Mouse (Mus musculus): ENCODE results near the gene Fbxl20.
A peak's percentile ranks its signal among the peaks of the same experiment; 100 is the strongest.
"Not testable (repeated sequence)": the region's sequence is repeated elsewhere in the genome, so short reads cannot be mapped to it uniquely, and the experiment has no call there.

The Fbxl20 gene

DNA sequence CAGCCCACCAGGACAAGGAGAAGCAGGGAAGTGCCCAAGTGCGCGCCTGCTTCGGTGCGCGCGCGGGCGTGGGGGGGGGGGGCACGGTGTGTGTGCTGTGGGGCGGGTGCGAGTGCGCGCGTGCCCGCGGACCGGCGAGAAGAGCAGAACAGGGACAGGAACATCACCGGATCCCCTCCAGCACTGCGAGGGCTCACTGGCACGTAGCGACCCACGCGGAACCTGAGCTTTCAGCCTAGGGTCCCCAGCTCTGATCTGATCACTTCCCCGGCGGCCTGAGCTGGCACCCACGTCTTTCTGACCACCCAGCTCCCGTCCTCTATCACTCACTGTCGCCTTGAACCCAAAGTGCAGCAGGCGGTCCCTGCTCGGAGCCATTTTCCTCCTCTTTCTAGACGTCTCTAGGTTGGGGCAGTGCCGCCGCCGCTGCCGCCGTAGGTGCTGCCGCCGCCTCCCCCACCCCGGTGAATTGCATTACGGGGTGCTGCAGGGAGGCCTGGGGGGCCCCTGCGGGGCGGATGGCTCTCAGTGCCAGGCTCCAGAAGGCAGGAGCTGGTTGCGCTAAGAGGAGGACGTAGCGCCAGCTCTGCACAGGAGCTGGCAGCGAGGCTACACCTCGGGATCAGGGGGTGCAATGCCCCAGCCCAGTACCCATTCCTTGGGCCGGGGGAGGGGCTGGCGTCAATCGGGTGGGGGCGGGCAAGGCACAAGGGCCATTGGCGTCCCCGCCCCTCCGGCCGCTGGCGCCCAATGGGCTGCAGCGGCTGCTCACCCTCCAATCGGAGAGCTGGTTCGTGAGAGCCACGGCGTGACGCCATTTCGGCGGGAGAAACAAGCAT is at the start of gene Fbxl20:
Fbxl20 (minus strand) TSS at position 618 of the 839 bp plus-strand sequence.
- peak; percentile 95 to 98 for DNase-seq

DNA sequence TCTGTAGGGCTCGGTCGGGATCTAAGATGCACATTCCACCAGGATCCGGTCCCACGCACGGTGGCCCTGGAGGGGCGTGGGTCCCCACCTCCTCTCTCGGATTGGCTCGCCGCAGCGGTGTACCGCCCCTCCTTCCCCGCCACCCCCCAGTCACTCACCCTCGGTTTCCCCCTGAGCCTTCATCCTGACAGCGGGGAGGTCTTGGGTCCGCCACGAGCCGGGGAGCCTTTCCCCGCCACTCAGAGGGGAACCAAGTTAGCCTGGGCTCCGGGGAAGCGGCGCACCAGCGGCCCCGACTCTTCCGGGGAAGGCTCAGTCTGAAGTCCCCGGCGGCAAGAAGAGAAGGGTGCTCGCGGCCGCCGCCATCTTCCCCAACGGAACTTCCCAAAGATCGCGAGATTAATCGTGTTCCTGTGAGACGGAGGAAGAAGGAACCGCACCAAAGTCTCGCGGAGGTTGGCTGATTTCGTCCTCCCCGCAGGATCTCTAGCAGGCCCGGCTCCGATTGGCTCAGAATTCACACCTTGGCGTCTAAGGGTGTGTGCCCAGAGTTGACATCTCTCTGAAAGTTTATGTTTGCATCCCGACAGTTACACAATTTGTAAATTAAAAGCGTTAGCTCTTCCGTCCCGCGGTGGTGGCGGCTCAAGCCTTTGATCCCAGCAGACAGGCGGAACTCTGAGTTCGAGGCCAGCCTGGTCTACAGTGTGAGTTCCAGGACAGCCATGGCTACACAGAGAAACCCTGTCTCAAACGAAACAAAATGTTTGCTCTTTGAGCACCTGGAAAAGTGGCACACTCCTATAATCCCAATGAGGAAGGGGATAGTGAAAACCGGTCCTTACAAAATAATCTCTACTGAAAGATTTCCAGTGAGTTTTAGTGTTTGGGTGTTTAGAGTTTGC is 43.0 kb upstream of the Fbxl20 start, which contains the start of gene Med1:
Med1 (minus strand) TSS at position 393 of the 905 bp plus-strand sequence.
- DNase-seq: peak; percentile 95 to 98

DNA sequence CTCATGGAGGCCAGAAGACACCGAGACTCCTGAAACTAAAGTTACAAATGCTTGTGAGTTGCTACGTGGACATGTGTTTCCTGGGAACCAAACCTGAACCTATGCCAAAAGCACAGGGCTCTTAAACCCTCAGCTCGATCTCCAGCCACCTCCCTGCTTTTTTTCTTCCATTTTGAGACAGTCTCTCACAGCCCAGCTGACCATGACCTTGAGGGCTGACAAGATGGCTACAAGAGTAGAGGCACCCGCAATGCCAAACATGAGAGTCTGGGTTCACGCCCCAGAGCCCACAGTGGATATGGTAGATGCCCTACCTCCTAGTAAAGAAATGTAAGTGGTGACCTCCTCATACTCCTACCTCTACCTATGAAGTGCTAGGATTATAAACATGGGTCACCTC is 40.6 kb upstream of the Fbxl20 start:
- no peak for DNase-seq

DNA sequence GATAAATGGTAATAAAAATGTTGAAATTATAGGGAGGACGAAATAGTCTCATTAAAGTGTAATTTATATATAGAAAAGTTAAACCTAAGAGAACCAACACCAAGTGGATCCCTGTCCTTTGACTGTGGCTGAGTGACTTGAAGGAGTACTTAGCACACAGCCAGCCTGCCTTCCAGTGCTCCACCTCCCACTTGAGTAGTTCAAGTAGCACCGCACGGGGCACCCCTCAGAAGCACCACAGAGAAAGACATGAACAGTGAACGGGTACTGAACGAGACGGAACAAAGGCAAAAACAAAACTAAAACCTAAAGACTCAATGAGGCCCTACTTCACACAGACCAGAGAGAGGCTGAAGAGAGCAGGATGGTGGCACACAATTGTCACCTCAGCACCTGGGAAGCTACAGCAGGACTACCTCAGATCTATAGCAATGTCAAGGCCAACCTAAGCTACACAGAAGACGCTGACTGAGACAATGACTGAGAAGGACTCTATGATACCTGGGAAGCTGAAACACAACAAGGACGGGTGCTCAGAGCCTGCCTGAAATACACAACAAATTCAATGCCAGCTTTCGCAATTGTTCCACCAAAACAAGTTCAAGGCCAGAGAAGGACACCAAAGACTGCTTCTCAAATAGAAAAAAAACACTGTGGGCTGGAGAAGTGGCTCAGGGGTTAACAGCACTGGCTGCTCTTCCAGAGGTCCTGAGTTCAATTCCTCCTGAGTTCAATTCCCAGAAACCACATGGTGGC is 37.6 kb upstream of the Fbxl20 start:
- no peak for DNase-seq

DNA sequence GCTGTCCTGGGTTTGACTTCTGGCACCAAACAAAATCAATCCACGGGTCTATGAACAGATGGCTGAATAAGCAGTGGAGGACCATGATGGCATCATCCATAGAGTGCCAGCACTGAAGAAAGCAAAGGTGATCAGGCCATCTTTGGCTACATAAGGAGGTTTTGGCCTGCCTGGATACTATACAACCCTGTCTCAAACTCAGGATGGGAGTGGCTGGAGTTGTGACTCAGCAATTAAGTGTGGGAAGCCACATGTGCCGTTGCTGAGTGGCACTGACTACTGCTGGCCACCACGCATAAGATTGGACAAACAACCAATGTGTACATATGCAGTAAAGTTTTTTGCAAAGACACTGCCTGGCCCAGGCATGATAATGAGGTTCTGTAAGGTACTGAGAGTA is 31.9 kb upstream of the Fbxl20 start:
- DNase-seq: not testable (repeated sequence)

DNA sequence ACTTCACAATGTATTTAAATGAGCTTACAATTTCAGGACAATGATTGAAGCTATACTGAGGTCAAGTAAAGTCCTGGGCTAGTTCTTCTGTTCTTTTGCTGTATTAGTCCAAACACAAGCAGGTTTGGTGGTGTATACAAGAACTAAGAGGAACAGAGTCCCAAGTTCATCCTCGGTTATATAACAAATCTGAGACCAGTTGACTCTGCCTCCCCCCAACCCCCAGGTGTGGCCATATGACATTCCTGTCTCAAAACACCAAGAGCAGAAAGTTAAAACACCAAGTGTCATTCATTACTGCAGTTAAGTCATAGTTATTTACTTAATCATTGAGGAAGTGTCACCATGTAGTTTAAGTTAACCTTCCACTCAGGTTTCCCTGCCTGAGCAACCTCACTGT is 18.2 kb upstream of the Fbxl20 start:
- DNase-seq: peak in 1 of 2 experiments; percentile 58

DNA sequence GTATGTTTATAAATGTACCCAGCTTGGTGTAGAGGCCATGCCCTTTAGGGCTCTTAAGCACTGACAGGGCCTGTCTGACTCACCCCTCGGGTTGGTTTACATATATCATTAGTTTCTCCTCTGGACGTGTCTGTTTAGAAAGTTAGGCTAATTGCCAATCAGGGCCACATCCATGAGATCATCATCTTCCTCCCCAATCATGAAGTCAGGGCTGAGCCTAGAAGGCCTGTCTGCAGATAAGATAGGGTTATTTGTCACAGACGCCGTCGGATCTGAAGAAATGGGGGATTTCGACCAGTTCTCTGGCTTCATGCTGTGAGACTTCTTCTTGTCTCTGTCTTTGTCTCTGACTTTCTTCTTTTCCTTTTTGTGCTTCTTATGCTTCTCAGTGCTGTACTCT is 4.9 kb upstream of the Fbxl20 start:
- no peak for DNase-seq

DNA sequence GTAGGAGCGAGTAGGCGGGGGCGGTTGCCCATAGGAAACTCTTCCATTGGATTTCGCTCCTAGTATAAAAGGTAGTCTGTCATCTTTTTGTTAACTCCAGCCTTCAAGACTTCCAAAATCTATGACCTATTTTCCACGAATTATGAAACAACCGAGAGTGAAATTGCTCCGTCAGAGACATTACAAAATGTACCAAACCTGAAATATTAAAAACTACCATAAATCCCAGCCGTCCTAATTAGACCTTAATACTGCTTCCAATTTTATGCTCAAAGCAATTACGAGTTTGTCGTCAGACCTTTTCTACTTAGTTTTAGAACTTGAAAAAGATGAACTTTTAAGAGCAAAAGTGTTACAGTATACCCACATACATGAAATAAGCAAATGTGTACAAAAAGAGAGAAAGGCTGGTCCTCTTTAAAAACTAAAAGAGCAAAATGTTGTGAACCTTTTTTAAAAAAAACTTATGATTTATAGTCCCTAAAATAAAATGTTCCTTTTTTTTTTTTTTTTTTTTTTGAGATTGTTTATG is 488 bp upstream of the Fbxl20 start:
- no peak for DNase-seq

DNA sequence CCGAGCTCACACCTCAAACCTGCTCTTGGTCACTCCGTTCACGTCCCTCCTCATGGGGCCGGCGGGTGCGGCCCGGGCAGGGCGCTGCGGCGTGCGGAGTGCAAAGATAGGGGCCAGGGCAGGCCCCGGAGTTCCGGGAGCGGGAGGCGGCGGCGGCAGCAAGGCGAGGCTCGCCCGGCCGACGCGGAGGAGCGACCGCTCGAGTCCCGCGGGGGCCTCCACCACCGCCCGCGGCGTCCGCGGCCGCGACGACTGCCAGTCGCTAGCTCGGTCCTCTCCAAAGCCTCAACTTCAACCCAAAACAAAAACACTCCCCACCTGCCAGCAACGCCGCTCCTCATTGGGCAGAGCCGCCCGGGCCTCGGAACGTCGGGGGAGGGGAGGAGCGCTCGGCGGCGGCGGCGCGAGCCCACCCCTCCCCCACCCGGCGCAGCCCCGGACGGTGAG is 876 bp downstream of the Fbxl20 start:
- DNase-seq: peak; percentile 94 to 97

DNA sequence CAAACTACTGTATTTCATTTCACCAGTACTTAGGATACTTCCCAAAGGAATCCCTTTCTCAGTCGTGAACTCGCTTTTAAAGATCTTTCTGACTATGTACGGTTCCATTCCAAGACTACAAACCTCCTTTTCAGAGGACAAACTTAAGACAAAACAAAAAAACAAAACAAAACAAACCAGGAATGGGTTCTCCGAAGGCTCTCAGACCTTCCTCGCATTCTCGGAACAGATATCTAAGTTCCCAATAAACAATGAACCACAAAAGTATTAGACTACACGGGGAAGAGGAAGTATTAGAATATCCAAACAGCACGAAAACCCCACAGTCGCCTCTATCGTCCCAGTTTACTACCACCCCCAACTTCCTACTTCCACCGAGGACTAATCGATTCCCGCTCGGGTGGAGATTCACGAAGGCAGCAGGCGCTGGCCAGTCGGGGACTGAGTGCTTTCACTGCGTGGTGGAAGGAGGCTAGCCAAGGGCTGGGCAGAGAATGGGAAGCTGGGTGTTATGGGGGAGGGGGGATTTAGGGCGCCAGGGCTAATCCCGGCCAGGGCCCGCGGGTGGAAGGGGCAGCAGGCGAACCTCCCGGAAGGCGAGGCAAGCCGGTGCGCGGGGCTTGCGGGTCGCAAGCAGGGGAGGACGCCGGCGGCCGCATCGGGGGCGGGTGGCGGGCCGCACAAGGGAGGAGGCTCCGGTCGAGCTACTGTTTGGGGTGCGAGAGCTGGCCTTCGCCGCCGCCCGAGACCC is 1.5 kb downstream of the Fbxl20 start:
- DNase-seq: peak; percentile 34 to 62

DNA sequence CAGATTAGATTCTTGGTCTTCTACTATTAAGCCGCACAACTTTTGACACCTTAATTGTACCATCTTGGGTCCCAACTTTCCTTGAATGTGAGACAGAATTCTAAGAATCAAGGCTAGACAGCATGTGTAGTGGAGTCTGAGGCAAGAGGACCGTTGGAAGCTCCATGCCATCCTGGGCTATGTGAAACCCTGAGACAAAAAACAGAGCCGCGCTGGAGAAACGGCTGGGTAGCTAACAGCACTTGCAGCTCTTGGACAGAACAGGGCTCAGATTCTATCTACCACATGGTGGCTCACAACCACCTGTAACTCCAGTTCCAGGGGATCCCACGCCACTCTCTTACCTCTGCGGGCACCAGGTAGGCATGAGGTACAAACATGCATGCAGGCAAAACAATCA is 4.3 kb downstream of the Fbxl20 start:
- DNase-seq: no peak

DNA sequence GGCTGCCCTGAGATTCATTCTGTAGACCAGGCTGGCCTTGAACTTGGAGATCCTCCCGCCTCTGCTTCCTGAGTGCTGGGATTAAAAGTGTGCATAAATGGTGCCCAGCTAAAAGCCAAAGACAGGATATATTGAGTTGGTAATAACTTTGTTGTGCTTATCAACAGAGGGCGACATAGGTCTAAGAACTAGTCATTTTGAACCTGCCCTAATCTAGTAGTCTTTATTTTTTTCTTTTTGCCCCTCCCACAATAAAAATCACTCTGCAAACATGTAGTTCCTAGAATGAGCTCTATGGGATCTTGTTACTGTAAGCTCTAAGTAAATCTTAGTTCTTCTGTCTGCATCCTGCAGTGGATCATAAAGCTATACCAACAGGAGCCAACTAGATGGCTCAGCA is 7.7 kb downstream of the Fbxl20 start:
- no peak for DNase-seq

DNA sequence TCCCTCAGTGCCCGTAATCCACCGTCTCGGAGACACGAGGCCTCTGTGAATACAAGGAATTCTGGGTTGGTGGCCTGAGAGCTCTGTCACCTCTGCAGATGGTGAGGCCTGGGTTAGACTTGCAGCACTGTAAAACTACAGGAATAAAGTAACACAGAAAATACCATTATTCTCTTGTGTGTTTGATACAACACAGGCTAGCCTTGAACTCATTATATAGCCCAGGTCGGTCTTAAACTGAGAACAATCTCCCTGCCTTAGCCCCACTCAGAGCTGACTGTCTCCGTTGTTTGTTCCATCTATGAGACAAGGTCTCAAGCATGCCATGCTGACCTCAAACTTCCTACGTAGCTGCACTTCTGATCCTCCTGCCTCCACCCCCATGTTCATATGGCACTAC is 11.3 kb downstream of the Fbxl20 start:
- no peak for DNase-seq

DNA sequence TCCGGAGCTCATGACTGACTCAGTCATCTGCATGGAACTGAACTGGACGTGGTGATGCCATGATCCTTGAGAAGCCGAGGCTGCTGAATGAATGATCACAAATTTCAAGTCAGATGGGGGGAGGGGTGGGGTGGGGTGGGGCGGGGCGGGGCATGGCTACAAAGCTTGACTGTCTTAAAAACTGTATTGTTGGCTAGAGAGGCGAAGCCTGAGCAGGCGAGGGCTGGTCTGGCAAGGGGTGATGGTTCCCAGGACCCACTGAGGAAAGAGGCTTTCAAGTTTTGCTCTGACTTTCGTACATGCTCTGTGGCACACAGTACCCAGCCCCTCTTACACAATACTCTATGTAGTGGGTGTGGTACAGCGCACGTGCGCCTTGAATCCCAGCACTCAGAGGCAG is 12.4 kb downstream of the Fbxl20 start:
- DNase-seq: no peak

DNA sequence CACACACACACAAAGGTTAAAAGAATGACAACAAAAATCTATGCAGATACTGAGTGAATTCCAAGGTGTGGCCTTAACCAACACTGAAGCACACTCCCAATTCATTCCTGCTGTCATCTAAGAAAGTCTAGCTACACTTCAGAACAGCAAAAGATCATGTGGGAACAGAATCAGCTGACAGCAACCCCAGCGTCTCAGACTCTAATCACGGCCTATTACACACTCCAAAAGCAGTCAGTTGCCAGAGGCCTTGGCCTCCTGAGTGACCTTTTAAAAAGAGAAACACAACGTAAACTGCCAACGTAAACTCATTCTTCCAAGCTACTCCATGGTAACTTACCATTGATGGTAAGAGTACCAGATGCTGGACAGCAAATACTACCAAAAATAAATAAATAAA is 15.3 kb downstream of the Fbxl20 start:
- no peak for DNase-seq

DNA sequence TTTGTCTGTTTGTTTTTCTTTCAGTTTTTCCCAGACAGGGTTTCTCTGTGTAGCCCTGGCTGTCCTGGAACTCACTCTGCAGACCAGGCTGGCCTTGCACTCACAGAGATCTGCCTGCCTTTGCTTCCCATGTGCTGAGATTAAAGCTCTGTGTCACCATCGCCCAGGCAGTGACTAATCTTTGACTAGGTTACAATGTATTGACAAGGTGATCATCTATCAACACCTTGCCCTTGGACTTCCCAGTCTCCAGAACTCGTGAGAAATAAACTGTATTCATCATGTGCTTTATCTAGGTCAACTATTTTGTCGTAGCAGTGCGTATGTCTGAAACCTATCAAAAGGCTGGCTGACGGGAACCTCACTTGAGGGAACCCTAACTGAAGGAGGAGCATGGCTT is 26.8 kb downstream of the Fbxl20 start:
- no peak for DNase-seq

DNA sequence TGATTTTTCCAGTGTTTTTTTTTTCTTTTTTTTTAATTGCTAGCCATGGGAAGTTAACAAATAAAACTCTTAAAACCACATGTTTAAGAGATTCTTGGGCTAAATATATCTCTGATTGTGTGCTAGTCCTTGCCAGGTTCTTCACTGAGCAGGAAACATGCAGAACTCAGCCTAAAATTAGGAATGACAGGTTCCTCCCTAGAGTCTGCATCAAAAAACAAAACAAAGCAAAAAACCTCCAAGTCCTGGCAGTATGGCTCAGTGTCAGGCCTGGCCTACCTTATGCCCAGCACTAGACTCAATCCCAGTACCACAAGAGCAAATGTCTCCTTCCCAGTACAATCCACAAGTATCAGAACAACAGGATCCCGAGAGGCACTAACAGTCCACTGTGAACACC is 35.8 kb downstream of the Fbxl20 start:
- no peak for DNase-seq

DNA sequence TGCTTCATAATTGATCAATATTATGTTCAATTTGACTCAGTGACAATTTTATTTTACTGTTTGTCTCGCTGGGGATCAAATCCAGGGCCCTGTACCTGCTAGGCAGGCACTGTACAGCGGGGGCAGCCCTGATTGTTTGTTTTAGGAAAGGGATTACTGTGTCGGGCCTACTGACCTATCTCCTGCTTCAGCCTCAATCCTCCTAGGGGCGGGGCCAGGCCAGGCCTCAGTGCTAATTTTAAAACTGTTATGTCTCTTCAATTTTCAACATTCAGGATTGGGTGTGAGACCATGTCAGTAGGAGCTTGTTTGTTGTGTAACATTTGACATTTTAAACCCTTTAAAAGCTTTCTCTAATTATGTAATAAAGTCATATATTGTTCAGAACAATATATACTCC is 36.7 kb downstream of the Fbxl20 start:
- DNase-seq: peak in 1 of 2 experiments; percentile 7

DNA sequence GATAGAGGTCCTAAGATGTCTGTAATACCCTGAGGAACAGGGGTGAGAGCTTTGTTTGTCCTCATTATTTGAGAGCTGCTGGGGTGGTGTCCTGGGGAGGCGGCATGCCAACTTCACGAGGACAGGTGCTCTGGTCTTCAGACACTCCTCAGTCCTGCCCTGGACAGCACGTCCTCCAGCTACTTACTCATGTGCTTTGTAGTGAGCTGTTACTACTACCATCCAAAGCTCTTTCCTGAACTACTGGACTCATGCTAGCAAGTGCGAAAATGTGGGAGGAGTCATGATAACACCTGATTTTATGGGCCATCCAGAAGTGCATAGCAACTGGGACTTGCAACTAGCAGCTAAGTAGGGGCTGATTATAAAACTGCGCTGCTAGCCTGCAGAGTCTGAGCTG is 40.5 kb downstream of the Fbxl20 start:
- DNase-seq: no peak

DNA sequence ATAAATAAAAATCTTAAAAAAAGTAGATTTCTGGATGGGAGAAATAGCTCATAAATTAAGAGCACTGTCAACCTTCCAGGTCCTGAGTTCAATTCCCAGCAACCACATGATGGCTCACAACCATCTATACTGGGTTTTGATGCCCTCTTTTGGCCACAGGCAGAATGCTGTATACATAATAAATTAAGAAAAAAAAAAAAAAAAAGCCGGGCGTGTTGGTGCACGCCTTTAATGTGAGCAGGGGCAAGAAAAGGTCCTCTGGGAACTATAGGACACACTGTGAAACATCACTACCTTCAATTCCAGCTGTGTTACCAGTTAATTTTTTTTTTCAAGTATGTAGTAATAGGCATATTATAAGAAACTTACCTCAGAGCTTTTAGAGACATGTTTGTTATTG is 48.9 kb downstream of the Fbxl20 start:
- DNase-seq: no peak

DNA sequence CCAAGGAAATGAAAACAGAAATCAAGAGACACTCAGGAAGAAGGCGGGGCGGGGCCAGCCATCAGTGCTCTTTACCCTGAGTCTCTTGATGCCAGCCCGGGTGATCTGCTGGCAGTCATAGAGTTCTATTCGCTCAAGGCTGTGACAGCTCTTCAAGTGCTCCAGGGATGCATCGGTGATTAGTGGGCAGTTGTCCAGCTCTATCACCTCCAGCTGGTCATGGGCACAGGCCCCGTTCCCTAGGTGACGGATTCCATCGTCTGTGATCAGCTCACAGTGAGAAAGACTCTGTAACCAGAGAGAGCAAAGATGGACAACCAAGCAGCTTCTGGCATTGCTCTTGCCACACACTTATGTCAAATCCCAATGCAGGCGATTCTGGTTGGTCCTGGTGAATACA is 59.6 kb downstream of the Fbxl20 start:
- no peak for DNase-seq

DNA sequence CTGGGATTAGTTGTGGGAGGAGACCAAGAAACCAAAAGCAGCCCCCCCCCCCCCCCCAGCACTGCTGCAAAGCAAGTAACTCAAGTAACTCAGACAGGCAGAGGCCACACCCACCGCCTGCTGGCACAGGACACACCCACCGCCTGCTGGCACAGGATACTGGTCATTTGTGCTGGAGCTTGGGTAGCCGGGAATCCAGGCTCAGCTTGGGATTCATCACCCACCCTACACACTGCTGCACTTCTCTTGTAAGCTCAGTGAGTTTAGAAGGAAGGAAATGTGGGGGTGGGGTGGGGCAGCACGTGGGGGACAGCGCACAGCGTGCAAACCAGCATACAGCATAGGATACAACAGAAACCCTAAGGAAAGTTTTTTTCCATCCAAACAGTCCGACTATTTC is 62.0 kb downstream of the Fbxl20 start:
- peak; percentile 49 to 71 for DNase-seq

Measured in kidney, postnatal 25 days (tissue).